Mouse (Mus musculus) liver, embryonic 14.5 days (tissue): ENCODE results near the gene Pdia5.

Experiments
- CTCF ChIP-seq: IDR thresholded peaks from 2 replicates; pipeline ENCODE4 v1.5.1; 2016; ENCODE audit warnings: antibody characterized with exemption, low read depth, control low read depth
- EP300 ChIP-seq: IDR thresholded peaks from 2 replicates; pipeline ENCODE4 v1.6.1; 2016; ENCODE audit warnings: antibody characterized with exemption, low read depth

DNA sequence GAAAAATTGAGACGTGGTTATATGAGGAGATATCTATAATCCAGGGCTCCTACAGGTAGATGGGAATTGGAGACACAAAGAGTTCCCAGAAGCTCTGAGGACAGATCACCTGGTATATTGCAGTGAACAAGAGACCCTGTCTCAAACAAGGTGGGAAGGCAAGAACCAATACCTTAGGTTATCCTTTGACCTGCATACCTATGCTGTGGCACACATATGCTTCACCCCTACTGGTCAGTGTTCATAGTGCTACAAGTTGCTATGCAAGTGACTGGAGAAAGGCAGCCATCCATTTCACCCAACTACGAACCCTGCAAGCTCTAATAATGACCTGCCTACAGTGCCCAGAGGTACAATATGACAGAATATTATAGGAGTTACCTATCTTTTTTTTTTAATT, 128.5 kb downstream of the Pdia5 start:
- TF ChIP-seq CTCF (no peak), EP300 (no peak)
